Mouse (Mus musculus) MEL (cell line): ENCODE measurements around the gene 1700015G11Rik. TPM values are rescaled to one million over a fixed set of nuclear protein-coding genes. Genes with fewer than 3 reads are reported as not detected.

ENCODE experiments used
- DNase-seq: peaks from one replicate; pipeline ENCODE4 v3.0.0; 2011; ENCODE audit warnings: low read depth, low spot score
- H3K27ac ChIP-seq: 2 replicates; pipeline ENCODE4 v1.5.1; 2012; ENCODE audit warnings: low read depth, mild to moderate bottlenecking, control low read depth, low read length, moderate library complexity; ENCODE audit not compliant: control insufficient read depth
- H3K27me3 ChIP-seq, 2 experiments: fragments of 150-350 bp in 1 of 2; sonication (generic) in 1 of 2; 2 replicates each; pipeline ENCODE4 v1.6.1; 2012; ENCODE audit warnings: low read length in 2 of 2, mild to moderate bottlenecking in 2 of 2, improper control_type of control experiment in 1 of 2, moderate library complexity in 1 of 2; ENCODE audit not compliant: insufficient read depth in 2 of 2, control insufficient read depth in 1 of 2
- H3K36me3 ChIP-seq, 2 experiments: 2 replicates each; pipeline ENCODE4 v1.6.1; 2012 to 2014; ENCODE audit warnings: low read length in 2 of 2, improper control_type of control experiment in 1 of 2, inconsistent platforms in 1 of 2, mild to moderate bottlenecking in 1 of 2; ENCODE audit not compliant: insufficient read depth in 2 of 2, control insufficient read depth in 1 of 2
- H3K4me1 ChIP-seq, 2 experiments: fragments of 150-350 bp in 1 of 2; sonication (generic) in 1 of 2; 2 replicates each; pipeline ENCODE4 v1.6.1; 2012; ENCODE audit warnings: low read length in 2 of 2, improper control_type of control experiment in 1 of 2, mild to moderate bottlenecking in 1 of 2; ENCODE audit not compliant: insufficient read depth in 2 of 2, control insufficient read depth in 1 of 2
- H3K4me3 ChIP-seq, 2 experiments: fragments of 150-350 bp in 1 of 2; sonication (generic) in 1 of 2; 2 replicates each; pipeline ENCODE4 v1.5.1; 2012; ENCODE audit warnings: low read depth in 2 of 2, low read length in 2 of 2, mild to moderate bottlenecking in 2 of 2, moderate library complexity in 2 of 2, control low read depth in 1 of 2, improper control_type of control experiment in 1 of 2; ENCODE audit not compliant: control insufficient read depth in 1 of 2, insufficient read depth in 1 of 2
- H3K79me2 ChIP-seq: 2 replicates; pipeline ENCODE4 v1.6.1; 2012; ENCODE audit warnings: mild to moderate bottlenecking, low read length, moderate library complexity; ENCODE audit not compliant: control insufficient read depth, poor library complexity, insufficient read depth
- H3K9ac ChIP-seq: 2 replicates; pipeline ENCODE4 v1.6.1; 2012; ENCODE audit warnings: low read depth, mild to moderate bottlenecking, control low read depth, low read length, moderate library complexity; ENCODE audit not compliant: control insufficient read depth, poor library complexity, severe bottlenecking
- H3K9me3 ChIP-seq: fragments of 150-350 bp; sonication (generic); replicated peaks from 2 replicates; pipeline ENCODE4 v1.6.1; 2012; ENCODE audit warnings: mild to moderate bottlenecking, low read length, improper control_type of control experiment, moderate library complexity; ENCODE audit not compliant: insufficient read depth
- E2F4 ChIP-seq: IDR thresholded peaks from 2 replicates; pipeline ENCODE4 v1.6.1; 2011; ENCODE audit warnings: low read depth, low read length, improper control_type of control experiment, borderline replicate concordance
- EP300 ChIP-seq, 2 experiments: IDR thresholded peaks; 2 replicates each; pipeline ENCODE4 v1.6.1; 2011; ENCODE audit warnings: improper control_type of control experiment in 2 of 2, low read length in 2 of 2, low read depth in 1 of 2, mild to moderate bottlenecking in 1 of 2
- ETS1 ChIP-seq: IDR thresholded peaks from 2 replicates; pipeline ENCODE4 v1.6.1; 2012; ENCODE audit warnings: low read depth, mild to moderate bottlenecking, inconsistent platforms, low read length, improper control_type of control experiment, moderate library complexity
- GABPA ChIP-seq: IDR thresholded peaks from 2 replicates; pipeline ENCODE4 v1.6.1; 2012; ENCODE audit warnings: low read depth, mild to moderate bottlenecking, inconsistent platforms, low read length, improper control_type of control experiment, moderate library complexity
- GATA1 ChIP-seq: IDR thresholded peaks from 2 replicates; pipeline ENCODE4 v1.6.1; 2011; ENCODE audit warnings: low read depth, low read length, improper control_type of control experiment
- HCFC1 ChIP-seq: IDR thresholded peaks from 2 replicates; pipeline ENCODE4 v1.6.1; 2012; ENCODE audit warnings: low read depth, mild to moderate bottlenecking, inconsistent platforms, low read length, improper control_type of control experiment, moderate library complexity
- MAZ ChIP-seq: IDR thresholded peaks from 2 replicates; pipeline ENCODE4 v1.6.1; 2012; ENCODE audit warnings: low read depth, mild to moderate bottlenecking, inconsistent platforms, low read length, improper control_type of control experiment
- MEF2A ChIP-seq: IDR thresholded peaks from 2 replicates; pipeline ENCODE4 v1.6.1; 2014; ENCODE audit warnings: low read depth, mild to moderate bottlenecking, inconsistent platforms, low read length, improper control_type of control experiment; ENCODE audit not compliant: poor library complexity, insufficient replicate concordance, severe bottlenecking; ENCODE audit errors: extremely low read depth
- MXI1 ChIP-seq: IDR thresholded peaks from 2 replicates; pipeline ENCODE4 v1.6.1; 2011; ENCODE audit warnings: mild to moderate bottlenecking, low read depth, low read length, improper control_type of control experiment
- MYB ChIP-seq: IDR thresholded peaks from 2 replicates; pipeline ENCODE4 v1.6.1; 2011; ENCODE audit warnings: mild to moderate bottlenecking, low read depth, low read length, improper control_type of control experiment
- NRF1 ChIP-seq: IDR thresholded peaks from 2 replicates; pipeline ENCODE4 v1.6.1; 2014; ENCODE audit warnings: low read depth, mild to moderate bottlenecking, inconsistent platforms, low read length, improper control_type of control experiment, moderate library complexity; ENCODE audit not compliant: poor library complexity, insufficient read depth, severe bottlenecking
- POLR2AphosphoS2 ChIP-seq: IDR thresholded peaks from 2 replicates; pipeline ENCODE4 v1.6.1; 2011; ENCODE audit warnings: low read length, improper control_type of control experiment
- RCOR1 ChIP-seq: IDR thresholded peaks from 2 replicates; pipeline ENCODE4 v1.6.1; 2012; ENCODE audit warnings: low read depth, mild to moderate bottlenecking, inconsistent platforms, low read length, improper control_type of control experiment
- SIN3A ChIP-seq: IDR thresholded peaks from 2 replicates; pipeline ENCODE4 v1.6.1; 2012; ENCODE audit warnings: low read length, improper control_type of control experiment, inconsistent platforms
- SMC3 ChIP-seq: IDR thresholded peaks from 2 replicates; pipeline ENCODE4 v1.6.1; 2011; ENCODE audit warnings: low read depth, low read length, improper control_type of control experiment
- TAL1 ChIP-seq: IDR thresholded peaks from 2 replicates; pipeline ENCODE4 v1.6.1; 2012; ENCODE audit warnings: mild to moderate bottlenecking, inconsistent platforms, low read length, moderate library complexity, mixed read lengths
- TBP ChIP-seq: IDR thresholded peaks from 2 replicates; pipeline ENCODE4 v1.8.0; 2011; ENCODE audit warnings: low read depth, low read length, improper control_type of control experiment
- TCF12 ChIP-seq: IDR thresholded peaks from 2 replicates; pipeline ENCODE4 v1.6.1; 2014; ENCODE audit warnings: low read depth, mild to moderate bottlenecking, inconsistent platforms, low read length, improper control_type of control experiment, moderate library complexity
- USF1 ChIP-seq: IDR thresholded peaks from 2 replicates; pipeline ENCODE4 v1.6.1; 2014; ENCODE audit warnings: low read depth, mild to moderate bottlenecking, inconsistent platforms, low read length, improper control_type of control experiment, moderate library complexity
- ZC3H11A ChIP-seq: IDR thresholded peaks from 2 replicates; pipeline ENCODE4 v1.6.1; 2012; ENCODE audit warnings: low read depth, mild to moderate bottlenecking, inconsistent platforms, low read length, improper control_type of control experiment
- ZMIZ1 ChIP-seq: IDR thresholded peaks from 2 replicates; pipeline ENCODE4 v1.6.1; 2012; ENCODE audit warnings: low read depth, mild to moderate bottlenecking, inconsistent platforms, low read length, improper control_type of control experiment, moderate library complexity
- polyA plus RNA-seq, 2 experiments: library from polyadenylated mRNA; stranded (reverse) in 1 of 2; unstranded in 1 of 2; fragments of >175 nt in 1 of 2; fragments of >200 nt in 1 of 2; gene quantifications; 2 replicates each; pipeline versions ENCODE4 v1.2.1 to v1.2.4; 2012; ENCODE audit warnings: low replicate concordance in 2 of 2, low read depth in 1 of 2; ENCODE audit not compliant: insufficient read length in 2 of 2, insufficient read depth in 1 of 2, missing spikeins in 1 of 2
- total RNA-seq: library from RNA; depleted of rRNA; stranded (reverse); fragments of 300-350 nt; gene quantifications from 2 replicates; pipeline ENCODE4 v1.2.3, GENCODE M21; 2012

1700015G11Rik gene
- total and polyA plus RNA-seq, 3 experiments = not detected

DNA sequence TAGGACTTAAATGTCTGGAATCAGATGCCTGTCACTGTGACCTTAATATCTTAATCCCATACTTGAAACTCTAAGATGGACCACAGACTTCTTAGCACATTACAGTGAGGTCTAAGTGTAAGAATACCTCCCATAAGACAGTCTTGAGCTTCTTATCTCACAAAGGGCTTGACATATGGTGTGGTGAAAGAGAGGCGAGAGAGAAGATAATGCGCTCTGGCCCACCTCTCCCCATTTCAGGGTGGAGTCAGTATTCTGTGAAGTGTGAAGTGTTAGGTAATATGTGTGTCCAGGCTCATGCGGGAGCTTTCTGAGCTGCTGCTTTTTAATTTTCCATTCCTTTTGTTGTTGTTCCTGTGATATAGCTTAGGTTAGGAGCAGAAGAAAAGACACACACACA, 24.5 kb downstream of the 1700015G11Rik start:
- TF ChIP-seq GABPA (no peak), TAL1 (peak; percentile 82), MAZ (no peak), GATA1 (peak; percentile 94), NRF1 (no peak), ZMIZ1 (no peak), EP300 (IDR thresholded peaks at IDR 0.05; ENCODE audit: low read depth in 1 of 2, low read length in 2 of 2) (peak; percentile 78 to 86), ETS1 (peak; percentile 76), POLR2AphosphoS2 (no peak), TBP (no peak), USF1 (no peak), ZC3H11A (no peak), RCOR1 (peak; percentile 26; the same call in 1 of the 2 replicates), TCF12 (peak; percentile 87), MYB (no peak), SMC3 (no peak), SIN3A (peak; percentile 56; the same call in 1 of the 2 replicates), MXI1 (peak; percentile 53; the same call in 1 of the 2 replicates), E2F4 (no peak), HCFC1 (no peak)
- Histone ChIP-seq H3K4me1 (peaks cover 10 to 25% of the 10 kb centered on the region in 2 experiments), H3K9me3 (no peaks in the 10 kb centered on the region), H3K79me2 (no peaks in the 10 kb centered on the region), H3K27me3 (no peaks in the 10 kb centered on the region), H3K36me3 (peaks cover 0 to 22% of the 10 kb centered on the region in 2 experiments; a peak in 2 of 4 replicates), H3K9ac (peak overlapping the region; percentile 29; the same call in 1 of the 2 replicates), H3K4me3 (no peak overlapping the region), H3K27ac (peak overlapping the region; percentile 64)
- peak; percentile 83 for DNase-seq

DNA sequence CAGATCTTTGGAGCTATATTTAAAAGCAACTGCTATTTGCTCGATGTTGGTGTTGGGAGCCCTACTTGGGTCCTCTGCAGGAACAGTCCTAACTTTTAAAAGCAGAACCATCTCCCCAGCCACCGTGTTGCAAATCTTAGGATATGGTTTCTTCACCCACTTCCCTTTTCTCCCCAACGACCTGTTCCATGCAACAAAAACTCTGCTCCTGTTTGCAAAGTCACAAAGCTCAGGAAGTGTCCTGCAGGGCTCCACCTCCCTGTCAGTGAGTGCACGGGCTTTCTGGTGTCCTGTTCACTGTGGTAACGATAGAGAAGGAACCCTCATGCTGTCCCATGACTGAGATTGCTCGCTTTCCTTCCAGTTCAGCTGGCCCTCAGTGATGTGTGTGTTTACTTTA, 28.6 kb downstream of the 1700015G11Rik start:
- H3K36me3 ChIP-seq = peaks cover 0 to 39% of the 10 kb centered on the region in 2 experiments; a peak in 2 of 4 replicates
- H3K4me3 ChIP-seq = no peak overlapping the region
- TF ChIP-seq RCOR1 = peak; percentile 57
- TF ChIP-seq EP300 (IDR thresholded peaks at IDR 0.05; ENCODE audit: low read depth in 1 of 2, low read length in 2 of 2) = peak; percentile 45 to 59; a peak in 3 of 4 replicates
- no peak for TF ChIP-seq MEF2A
- peak; percentile 57; the same call in 1 of the 2 replicates for TF ChIP-seq TBP
- TF ChIP-seq TCF12 = 0 out of 2 replicates have a peak, but pooled peaks have one; percentile 29
- DNase-seq = peak; percentile 90
- peaks cover 22 to 38% of the 10 kb centered on the region in 2 experiments for H3K4me1 ChIP-seq
- no peaks in the 10 kb centered on the region for H3K9me3 ChIP-seq
- peak overlapping the region; percentile 54 for H3K27ac ChIP-seq
- no peaks in the 10 kb centered on the region for H3K27me3 ChIP-seq
- no peaks in the 10 kb centered on the region for H3K79me2 ChIP-seq
- no peak overlapping the region for H3K9ac ChIP-seq
